Mouse (Mus musculus): ENCODE data around the gene Raet1e.
A peak's percentile ranks its signal among the peaks of the same experiment; 100 is the strongest.
"Not testable (repeated sequence)": the region's sequence is repeated elsewhere in the genome, so short reads cannot be mapped to it uniquely, and the experiment has no call there.

The Raet1e gene

DNA sequence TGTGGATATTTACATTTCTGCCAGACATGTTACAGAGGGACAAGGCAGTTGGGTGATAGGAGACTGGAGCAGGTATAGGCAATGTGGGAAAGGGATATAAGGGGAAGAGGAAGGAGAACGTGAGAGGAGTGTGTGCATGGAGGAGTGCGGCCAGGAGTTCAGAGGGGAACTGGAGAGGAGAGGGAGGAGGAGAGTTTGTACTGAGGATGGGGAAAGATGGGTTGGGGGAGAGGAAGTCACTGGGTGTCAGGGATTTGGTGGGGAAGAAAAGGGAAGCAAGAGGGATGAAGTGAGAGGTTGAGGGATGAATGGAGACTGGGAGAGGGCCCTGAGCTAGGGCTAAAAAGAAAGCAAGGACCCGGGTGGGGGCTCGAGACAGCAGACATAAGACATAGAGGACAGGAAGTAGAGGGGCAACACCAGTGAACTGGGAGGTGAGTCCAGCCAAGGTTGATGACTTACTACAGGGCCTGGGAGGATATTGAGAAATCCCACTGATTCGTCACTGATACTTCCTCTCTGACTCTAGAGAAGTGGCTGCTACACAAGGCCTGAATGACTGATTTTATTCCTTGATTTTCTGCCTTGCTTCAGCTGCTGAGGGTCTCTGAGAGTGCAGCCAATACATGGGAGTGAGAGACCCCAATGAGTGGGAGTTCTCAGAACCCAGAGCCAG, 7.1 kb downstream of the Raet1e start:
- DNase-seq (ENCODE audit: low spot score) = not testable (repeated sequence)

DNA sequence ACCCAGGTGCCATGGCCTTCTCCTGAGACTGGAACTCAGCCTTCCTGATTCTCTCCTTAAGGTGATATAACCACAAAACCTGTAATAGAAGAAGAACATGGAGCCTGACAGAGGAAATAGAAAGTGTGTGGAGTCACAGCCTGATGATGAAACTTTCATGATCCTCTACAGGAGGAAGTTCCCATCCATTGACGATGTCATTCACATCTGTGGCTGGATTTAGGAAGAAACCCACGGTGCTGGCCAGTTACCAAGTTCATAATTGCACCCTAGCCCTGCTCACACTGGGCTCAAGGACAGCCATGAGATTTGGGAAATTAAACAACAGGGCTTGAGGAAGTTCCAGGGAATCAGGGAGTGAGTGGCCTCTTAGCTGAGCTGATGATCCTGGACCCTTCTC, 7.7 kb downstream of the Raet1e start:
- DNase-seq (ENCODE audit: low spot score) = not testable (repeated sequence)

DNA sequence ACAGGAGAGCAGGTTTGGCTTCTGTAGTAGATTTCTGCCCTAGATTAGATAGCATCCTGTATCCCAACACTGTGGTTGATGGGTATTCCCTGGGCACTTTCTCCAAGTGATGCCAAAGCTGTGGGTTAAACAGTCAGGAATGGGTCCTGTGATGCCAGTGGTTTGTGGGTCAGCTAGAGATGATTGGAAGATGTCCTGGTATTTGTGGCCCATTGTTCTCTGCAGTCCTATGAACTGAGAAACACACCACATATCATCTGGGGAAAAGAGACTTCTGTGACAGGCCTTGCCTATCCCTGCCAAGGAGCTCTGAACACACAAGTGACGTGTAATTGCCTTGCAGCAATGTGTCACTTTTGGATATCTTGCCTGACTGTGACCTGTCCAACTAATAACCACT, 8.7 kb downstream of the Raet1e start:
- not testable (repeated sequence) for DNase-seq (ENCODE audit: low spot score)

- not testable (repeated sequence) for DNase-seq (ENCODE audit: low spot score)
Measured at GRCm38 (mm10) chr10:22169116-22169515, 10.7 kb downstream of the Raet1e start.

DNA sequence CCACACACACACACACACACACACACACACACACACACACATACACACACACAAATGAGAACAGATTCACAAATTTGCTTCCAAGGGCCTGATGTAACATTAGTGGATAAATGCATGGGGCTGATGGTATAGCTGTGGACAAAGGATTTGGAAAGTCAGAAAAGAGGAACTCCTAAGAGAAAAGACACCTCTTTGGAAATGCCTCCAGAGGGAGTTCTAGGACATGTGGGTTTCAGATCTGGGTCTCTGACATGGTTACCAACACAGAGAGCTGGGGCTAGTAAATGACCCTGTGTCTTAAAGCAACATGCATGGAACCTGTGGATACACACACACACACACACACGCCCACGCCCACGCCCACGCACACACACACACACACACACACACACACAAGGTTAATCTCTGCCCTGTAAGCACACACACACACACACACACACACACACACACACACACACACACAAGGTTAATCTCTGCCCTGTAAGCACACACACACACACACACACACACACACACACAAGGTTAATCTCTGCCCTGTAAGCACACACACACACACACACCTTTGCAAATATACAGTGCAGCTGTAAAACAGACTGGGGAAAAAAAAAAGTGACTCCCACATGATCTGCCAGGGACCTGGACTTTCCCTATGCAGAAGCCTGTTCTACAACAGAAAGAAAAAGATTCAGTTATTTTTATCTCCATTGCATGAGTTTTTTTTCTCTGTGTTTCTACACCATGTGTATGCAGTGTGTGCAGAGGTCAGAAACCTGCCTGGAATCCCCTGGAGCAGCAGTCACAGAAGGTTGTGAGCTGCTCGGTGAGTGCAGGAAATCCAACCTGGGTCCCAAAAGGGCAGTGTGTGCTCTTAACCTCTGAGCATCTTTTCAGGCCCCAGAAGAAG, 14.3 kb downstream of the Raet1e start:
- DNase-seq (ENCODE audit: low spot score) = not testable (repeated sequence)

GRCm38 (mm10) chr10:22173335-22174189, 15.2 kb downstream of the Raet1e start:
- DNase-seq (ENCODE audit: low spot score) = not testable (repeated sequence)

GRCm38 (mm10) chr10:22174190-22174487, 15.8 kb downstream of the Raet1e start:
- DNase-seq (ENCODE audit: low spot score) = not testable (repeated sequence)

- DNase-seq (ENCODE audit: low spot score) = not testable (repeated sequence)
Measured at GRCm38 (mm10) chr10:22176515-22176914, 18.1 kb downstream of the Raet1e start.

DNA sequence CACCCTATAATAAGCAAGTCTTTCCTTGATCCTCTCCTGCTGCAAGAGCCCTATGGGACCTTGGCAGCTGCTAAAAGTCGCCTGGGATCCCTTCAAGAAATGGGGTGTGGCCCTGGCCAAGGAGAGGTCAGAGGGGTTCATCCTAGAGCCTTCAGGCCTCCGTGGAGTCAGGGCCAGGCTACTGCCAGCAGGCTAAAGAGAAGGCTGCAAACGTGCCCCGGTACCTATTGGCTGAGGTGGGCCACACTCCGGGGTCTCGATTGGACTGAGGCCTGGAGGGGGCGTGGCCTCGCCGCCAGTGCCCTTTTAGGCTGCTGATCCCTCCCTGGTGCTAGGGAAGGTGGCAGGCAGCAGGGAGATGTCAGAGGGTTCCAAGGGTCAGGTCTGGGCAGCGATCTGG, 32.7 kb downstream of the Raet1e start:
- not testable (repeated sequence) for DNase-seq (ENCODE audit: low spot score)

GRCm38 (mm10) chr10:22201352-22201751, 43.0 kb downstream of the Raet1e start:
- DNase-seq (ENCODE audit: low spot score) = not testable (repeated sequence)

- not testable (repeated sequence) for DNase-seq (ENCODE audit: low spot score)
Measured at GRCm38 (mm10) chr10:22202784-22203583, 44.6 kb downstream of the Raet1e start.

DNA sequence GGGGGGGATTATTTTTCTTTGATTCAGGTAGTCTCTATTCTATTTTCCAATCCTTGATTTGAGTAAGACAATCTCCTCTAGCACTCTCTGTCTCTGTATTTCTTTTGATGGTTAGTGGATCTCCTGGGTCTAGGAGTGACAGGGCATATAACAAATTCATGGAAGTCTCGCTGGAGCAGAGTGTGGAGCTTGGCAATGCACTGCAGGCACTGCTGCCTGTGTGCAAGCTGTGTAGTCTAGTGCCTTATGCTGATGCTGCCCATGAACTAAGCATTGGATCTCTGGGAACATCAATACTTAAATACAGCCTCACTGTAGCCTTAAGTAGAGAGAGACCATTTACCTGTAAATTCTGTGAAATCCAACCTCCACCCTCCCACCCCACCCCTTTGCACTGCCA, 48.1 kb downstream of the Raet1e start:
- not testable (repeated sequence) for DNase-seq (ENCODE audit: low spot score)

- DNase-seq (ENCODE audit: low spot score) = peak; percentile 56
Measured at GRCm38 (mm10) chr10:22212012-22212696, 53.8 kb downstream of the Raet1e start.

DNA sequence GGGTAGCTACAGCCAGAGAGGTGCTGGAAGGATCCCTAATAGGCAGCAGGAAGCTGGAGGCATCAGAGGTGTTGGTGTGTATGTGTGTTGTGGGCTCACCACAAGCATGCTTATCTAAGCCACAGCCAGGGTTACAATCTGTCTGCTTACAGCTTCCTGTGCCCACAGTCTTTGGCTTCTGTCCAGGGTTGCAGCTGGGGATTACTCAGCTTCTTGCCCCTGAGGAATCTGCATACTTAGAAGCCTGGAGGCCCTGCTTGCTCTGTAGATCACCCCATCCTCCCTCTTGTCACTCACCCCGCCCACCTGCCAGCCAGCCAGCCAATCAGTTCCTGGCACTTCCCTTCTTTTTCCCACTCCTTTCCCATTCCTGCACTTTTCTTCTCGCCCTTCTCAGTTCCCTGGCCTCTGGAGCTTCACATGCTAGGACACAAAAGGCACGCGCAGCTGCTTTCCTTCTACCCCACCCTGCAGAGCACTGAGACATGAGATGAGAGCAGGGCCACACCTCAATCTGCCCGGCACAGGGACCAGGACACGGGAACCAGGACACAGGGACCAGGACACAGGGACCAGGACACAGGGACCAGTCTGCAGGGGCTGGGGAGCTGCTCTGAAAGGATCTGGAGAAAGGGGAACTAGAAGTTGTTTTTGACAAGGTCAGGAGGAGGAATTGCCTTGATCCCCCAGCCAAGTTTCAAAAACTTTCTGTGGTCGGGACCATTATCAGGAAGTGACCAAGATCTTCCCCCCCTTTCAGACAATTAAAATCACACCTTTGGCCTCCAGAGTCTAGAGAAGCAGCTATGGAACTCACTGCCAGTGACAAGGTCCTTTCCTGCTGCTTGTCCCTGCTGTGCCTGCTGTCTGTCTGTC, 65.3 kb downstream of the Raet1e start:
- peak; percentile 4 for DNase-seq (ENCODE audit: low spot score)

GRCm38 (mm10) chr10:22265060-22265459, 106.7 kb downstream of the Raet1e start:
- no peak for DNase-seq (ENCODE audit: low spot score)

- not testable (repeated sequence) for DNase-seq (ENCODE audit: low spot score)
Measured at GRCm38 (mm10) chr10:22270879-22271786, 112.8 kb downstream of the Raet1e start.

GRCm38 (mm10) chr10:22272914-22273683, 114.7 kb downstream of the Raet1e start:
- DNase-seq (ENCODE audit: low spot score) = peak; percentile 10
